Mouse (Mus musculus) thymus, adult 2 months (tissue): ENCODE results near the gene Mbnl1.

Experiments
- CTCF ChIP-seq: fragments of 200-500 bp; IDR thresholded peaks from 2 replicates; pipeline ENCODE4 v1.5.1; 2012; ENCODE audit warnings: mild to moderate bottlenecking, control low read depth, low read length, moderate library complexity, borderline replicate concordance; ENCODE audit not compliant: control insufficient read depth, poor library complexity, insufficient read depth; ENCODE audit errors: extremely low read depth
- POLR2A ChIP-seq: fragments of 200-500 bp; IDR thresholded peaks from 2 replicates; pipeline ENCODE4 v1.6.1; 2012; ENCODE audit warnings: mild to moderate bottlenecking, low read length, control low read depth, moderate library complexity; ENCODE audit not compliant: control insufficient read depth, poor library complexity, insufficient read depth; ENCODE audit errors: extremely low read depth

DNA sequence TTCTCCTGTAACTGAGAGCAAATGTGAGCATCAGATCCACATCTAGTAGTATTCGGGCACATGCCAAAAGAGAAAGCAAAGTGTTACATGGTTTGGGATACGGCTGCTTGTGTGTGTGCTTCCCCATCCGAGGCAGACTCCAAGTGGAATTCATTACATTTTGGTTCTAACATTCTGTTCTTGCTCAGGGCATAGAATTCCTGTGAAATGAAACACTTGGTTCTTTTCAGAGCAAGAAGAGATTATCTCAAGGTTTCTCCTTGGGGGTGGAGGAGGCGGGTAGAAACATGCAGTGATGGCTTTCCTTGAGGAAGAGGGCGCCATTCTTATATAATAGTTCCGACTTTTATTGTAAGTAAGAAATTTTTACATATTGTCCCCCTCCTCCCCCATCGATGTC, 30.6 kb downstream of the Mbnl1 start:
- TF ChIP-seq CTCF: no peak
- TF ChIP-seq POLR2A: no peak
